Mouse (Mus musculus) bone marrow, adult 2 months (tissue): ENCODE results near the gene Fbxo6. TPM values are rescaled to one million over a fixed set of nuclear protein-coding genes. Genes with fewer than 3 reads are reported as not detected.
A peak's percentile ranks its signal among the peaks of the same experiment; 100 is the strongest.

Experiments
- H3K27ac ChIP-seq: fragments of 200-500 bp; 2 replicates; pipeline ENCODE4 v1.5.1; 2012; ENCODE audit warnings: low read depth, mild to moderate bottlenecking, control low read depth, inconsistent platforms, low read length; ENCODE audit not compliant: control insufficient read depth, poor library complexity, insufficient read depth
- H3K4me1 ChIP-seq: fragments of 200-500 bp; 2 replicates; pipeline ENCODE4 v1.6.1; 2011; ENCODE audit warnings: low read length; ENCODE audit not compliant: control insufficient read depth, insufficient read depth
- H3K4me3 ChIP-seq: fragments of 200-500 bp; replicated peaks from 2 replicates; pipeline ENCODE3; 2011; ENCODE audit warnings: mild to moderate bottlenecking, low read depth, low read length, control low read depth; ENCODE audit not compliant: control insufficient read depth
- CTCF ChIP-seq: fragments of 200-500 bp; IDR thresholded peaks from 2 replicates; pipeline ENCODE4 v1.5.1; 2011; ENCODE audit warnings: low read length, control low read depth; ENCODE audit not compliant: control insufficient read depth, insufficient read depth
- POLR2A ChIP-seq: fragments of 200-500 bp; IDR thresholded peaks from 2 replicates; pipeline ENCODE4 v1.6.1; 2011; ENCODE audit warnings: low read depth, mild to moderate bottlenecking, control low read depth, low read length, borderline replicate concordance; ENCODE audit not compliant: control insufficient read depth
- WGBS: fragments of 180-500 bp; shearing (Covaris S2); methylation state at CpG from one replicate; pipeline ENCODE4 v1.1.7; 2018; 5-methylcytosine and 5-hydroxymethylcytosine counted together
- polyA plus RNA-seq: library from polyadenylated mRNA; stranded (reverse); fragments of >200 nt; gene quantifications from 2 replicates; pipeline ENCODE4 v1.2.4, GENCODE M21; 2011; ENCODE audit warnings: low replicate concordance; ENCODE audit not compliant: missing spikeins, insufficient read depth, insufficient read length

Gene Fbxo6
- polyA plus RNA-seq, 1 experiment: 11.2 TPM

GRCm38 (mm10) chr4:148115467-148115866 lies 36.5 kb downstream of the Fbxo6 start:
- WGBS: under 1% methylated on average over 15 of the region's 15 CpGs
- no peaks in the 10 kb centered on the region for H3K4me1 ChIP-seq
- no peak overlapping the region for H3K27ac ChIP-seq
- TF ChIP-seq POLR2A (no peak), CTCF (peak; percentile 18; the same call in 1 of the 2 replicates)
- H3K4me3 ChIP-seq: no peak overlapping the region

GRCm38 (mm10) chr4:148114758-148115391 lies 37.1 kb downstream of the Fbxo6 start:
- no peaks in the 10 kb centered on the region for H3K4me1 ChIP-seq
- no peak overlapping the region for H3K4me3 ChIP-seq
- H3K27ac ChIP-seq: no peak overlapping the region
- no peak for TF ChIP-seq POLR2A
- peak; percentile 99 for TF ChIP-seq CTCF
- 7% methylated on average over 15 of the region's 15 CpGs for WGBS

DNA sequence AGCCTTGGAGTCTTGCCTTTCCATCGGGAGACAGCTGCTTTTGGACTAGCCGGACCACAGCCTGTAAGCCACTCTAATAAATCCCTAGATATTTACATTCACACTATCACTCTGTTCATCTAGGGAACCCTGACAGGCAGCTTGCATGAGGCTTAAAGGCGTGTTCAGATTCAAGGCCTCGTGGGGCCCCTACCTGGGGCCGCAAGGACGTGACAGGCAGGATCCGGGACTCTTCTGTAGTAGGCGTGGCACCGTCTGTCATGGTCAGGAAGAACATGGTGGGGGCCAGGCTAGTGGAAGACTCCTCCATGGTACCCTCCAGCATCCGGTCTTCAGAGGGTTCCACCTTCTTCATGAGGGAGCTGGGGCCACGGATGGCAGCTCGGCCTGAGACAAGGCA lies 39.4 kb downstream of the Fbxo6 start:
- 75% methylated on average over 12 of the region's 12 CpGs for WGBS

DNA sequence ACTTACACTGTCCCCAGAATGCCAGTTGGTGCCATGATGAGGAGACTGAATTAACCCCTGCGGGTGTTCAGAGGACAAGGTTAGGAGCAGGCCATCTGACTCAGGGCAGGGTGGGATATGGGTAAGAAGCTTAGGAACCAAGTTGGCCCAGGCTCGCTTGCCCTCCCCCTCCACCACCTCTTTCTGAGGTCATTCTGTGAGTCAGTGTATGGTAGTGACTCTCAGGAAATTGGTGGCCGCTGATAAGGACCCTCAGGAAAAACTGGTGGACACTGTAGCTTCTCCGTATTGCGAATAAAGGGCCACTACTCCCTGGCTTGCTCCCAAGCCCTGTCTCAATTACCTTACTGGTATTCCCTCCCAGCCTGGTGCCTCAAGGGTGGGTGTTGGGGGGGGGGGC lies 42.7 kb downstream of the Fbxo6 start:
- Histone ChIP-seq H3K4me3 (no peak overlapping the region), H3K27ac (no peak overlapping the region), H3K4me1 (no peaks in the 10 kb centered on the region)
- TF ChIP-seq CTCF (no peak), POLR2A (no peak)
- WGBS: 34% methylated on average over 5 of the region's 5 CpGs

More for the DNA sequence above, 39.4 kb downstream of the Fbxo6 start:
- no peaks in the 10 kb centered on the region for H3K4me1 ChIP-seq
- H3K27ac ChIP-seq: no peak overlapping the region
- TF ChIP-seq POLR2A (no peak), CTCF (no peak)
- no peak overlapping the region for H3K4me3 ChIP-seq

DNA sequence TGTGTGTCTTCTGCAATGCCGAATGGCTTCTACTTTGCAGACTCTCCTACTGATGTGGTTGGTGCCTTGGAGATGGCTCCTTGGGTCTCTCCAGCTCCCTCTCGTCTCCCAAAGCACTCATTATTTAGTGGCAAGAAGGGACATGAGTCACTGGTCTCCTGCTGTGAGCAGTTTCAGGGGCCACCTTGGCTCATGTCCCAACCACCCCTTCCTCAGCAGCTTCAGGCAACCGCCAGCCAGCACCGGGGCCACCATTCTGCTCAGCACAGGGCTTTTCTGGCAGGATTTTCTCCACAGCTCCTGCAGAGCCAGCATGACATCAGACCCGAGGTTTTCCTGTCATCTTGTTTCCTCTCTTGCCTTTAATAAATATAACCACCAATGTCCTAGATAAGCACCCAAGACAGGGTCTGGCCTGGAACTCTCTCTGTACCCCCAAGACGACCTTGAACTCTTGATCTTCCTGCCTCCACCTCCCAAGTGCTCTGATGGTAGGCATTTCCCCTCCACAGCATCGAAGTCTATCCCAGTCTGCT lies 43.3 kb downstream of the Fbxo6 start:
- 25% methylated on average over 7 of the region's 7 CpGs for WGBS
- Histone ChIP-seq H3K27ac (no peak overlapping the region), H3K4me3 (no peak overlapping the region), H3K4me1 (no peaks in the 10 kb centered on the region)
- TF ChIP-seq POLR2A: no peak
- no peak for TF ChIP-seq CTCF

DNA sequence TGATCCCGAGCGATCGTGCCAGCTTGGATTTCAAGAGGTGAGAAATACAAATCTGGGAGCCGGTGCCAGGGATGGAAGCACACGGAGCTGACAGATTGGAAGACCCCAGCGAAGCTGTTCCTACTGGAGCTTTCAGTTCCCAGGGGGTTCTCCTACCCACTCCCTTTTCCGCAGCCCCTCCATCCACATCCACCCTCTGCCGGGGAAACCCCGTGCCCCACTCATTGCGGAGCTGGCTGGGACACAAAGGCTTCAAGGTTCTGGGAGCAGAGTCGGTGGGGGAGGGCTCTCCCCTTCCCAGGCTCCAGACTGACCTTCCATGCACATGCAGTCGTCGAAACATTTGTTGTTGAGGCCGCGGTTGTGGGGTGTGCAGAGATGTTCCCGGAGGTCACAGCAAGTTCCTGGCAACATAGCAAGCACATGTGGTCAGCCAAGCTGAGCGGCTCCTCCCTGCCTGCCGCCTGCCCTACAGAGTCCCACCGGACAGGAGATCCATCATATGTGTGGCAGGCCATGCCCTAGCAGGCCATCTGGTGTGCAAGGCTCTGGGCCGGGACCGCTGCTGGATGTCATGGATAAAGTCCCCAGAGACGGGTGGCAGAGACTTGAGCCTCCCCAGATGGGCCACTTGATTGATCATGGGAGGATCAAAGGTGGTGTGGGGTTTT lies 44.2 kb downstream of the Fbxo6 start:
- H3K27ac ChIP-seq: no peak overlapping the region
- H3K4me3 ChIP-seq: no peak overlapping the region
- TF ChIP-seq CTCF (no peak), POLR2A (no peak)
- WGBS: 69% methylated on average over 22 of the region's 22 CpGs
- no peaks in the 10 kb centered on the region for H3K4me1 ChIP-seq

GRCm38 (mm10) chr4:148104146-148104545 lies 47.8 kb downstream of the Fbxo6 start:
- Histone ChIP-seq H3K27ac (no peak overlapping the region), H3K4me3 (no peak overlapping the region), H3K4me1 (no peaks in the 10 kb centered on the region)
- 86% methylated on average over 3 of the region's 3 CpGs for WGBS
- TF ChIP-seq POLR2A: no peak
- TF ChIP-seq CTCF: no peak

- H3K4me3 ChIP-seq: no peak overlapping the region
- no peak overlapping the region for H3K27ac ChIP-seq
- 18% methylated on average over 29 of the region's 29 CpGs for WGBS
- TF ChIP-seq CTCF (peak; percentile 21; the same call in 1 of the 2 replicates), POLR2A (no peak)
- no peaks in the 10 kb centered on the region for H3K4me1 ChIP-seq
These were observed 50.0 kb downstream of the Fbxo6 start for GRCm38 (mm10) chr4:148101801-148102527.
